In the genomic region with DNA sequence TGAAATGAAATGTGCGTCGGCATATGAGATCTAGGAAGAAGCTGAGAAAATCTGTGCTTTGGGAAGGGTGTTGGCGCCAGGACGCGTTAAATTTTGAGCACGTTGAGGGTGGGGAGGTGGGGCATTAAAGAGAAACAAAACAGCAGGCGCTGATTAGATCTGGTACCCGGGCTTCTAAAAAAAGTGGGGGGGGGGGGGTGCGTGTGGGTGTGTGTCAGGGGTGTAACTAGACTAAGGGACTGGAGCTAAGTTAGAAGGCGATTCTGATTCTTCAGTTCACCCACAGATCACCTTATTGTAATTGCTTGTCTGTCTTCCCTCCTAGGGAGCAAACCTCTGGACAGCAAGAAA, we compare ENCODE assay signal across 8 mouse cellular contexts. TPM values are rescaled to one million over a fixed set of nuclear protein-coding genes. Genes with fewer than 3 reads are reported as not detected.
DNase-seq lines count a peak whose midpoint lies in the region; ATAC-seq and TF ChIP-seq lines count a peak whose summit lies in the region.

No protein-coding gene starts in this region.

- H3K9me3 ChIP-seq in lung, embryonic 15.5 days = no peaks in the 10 kb centered on the region
- no peaks in the 10 kb centered on the region for H3K9me3 ChIP-seq in forebrain, embryonic 10.5 days
- H3K9me3 ChIP-seq in limb, embryonic 14.5 days (ENCODE audit: control insufficient read depth, low read length) = no peaks in the 10 kb centered on the region

- no peak for DNase-seq in lung, postnatal 25 days (ENCODE audit: low spot score)
- no peak for DNase-seq in forebrain, embryonic 10.5 days (ENCODE audit: extremely low spot score, low spot score)
- DNase-seq in limb, embryonic 14.5 days (ENCODE audit: low spot score) = no peak
- DNase-seq in gastrocnemius, postnatal 36 days = no peak
- no peak for DNase-seq in cerebellum, adult 8-10 months
- DNase-seq in kidney, adult 9 months = no peak

- peaks cover 12% of the 10 kb centered on the region for H3K4me1 ChIP-seq in lung, embryonic 15.5 days
- H3K4me1 ChIP-seq in forebrain, embryonic 10.5 days = peaks cover 24% of the 10 kb centered on the region
- peaks cover 7% of the 10 kb centered on the region for H3K4me1 ChIP-seq in limb, embryonic 14.5 days (ENCODE audit: control insufficient read depth, insufficient read depth, low read length)
- H3K4me1 ChIP-seq in olfactory bulb, adult 2 months (ENCODE audit: control insufficient read depth, insufficient read depth, low read length) = peaks cover 8% of the 10 kb centered on the region

- TF ChIP-seq CTCF in olfactory bulb, adult 2 months (IDR thresholded peaks at IDR 0.05; ENCODE audit: insufficient read depth, low read depth, low read length) = no peak

- intact Hi-C loops in gastrocnemius, postnatal 36 days (cut with DNase I) = no loop called here

- H3K27ac ChIP-seq in lung, embryonic 15.5 days = peak overlapping the region; percentile 73
- H3K27ac ChIP-seq in forebrain, embryonic 10.5 days = peak overlapping the region; percentile 91
- H3K27ac ChIP-seq in limb, embryonic 14.5 days (replicated peaks; ENCODE audit: low read depth, low read length) = no peak overlapping the region; the same call in 1 of the 2 replicates
- H3K27ac ChIP-seq in olfactory bulb, adult 2 months (ENCODE audit: insufficient read depth, low read depth, low read length) = no peak overlapping the region

- peak overlapping the region; percentile 77 for H3K4me3 ChIP-seq in lung, embryonic 15.5 days
- H3K4me3 ChIP-seq in forebrain, embryonic 10.5 days = peak overlapping the region; percentile 77
- H3K4me3 ChIP-seq in limb, embryonic 14.5 days (replicated peaks; ENCODE audit: low read length) = peak overlapping the region; percentile 76
- H3K4me3 ChIP-seq in olfactory bulb, adult 2 months (ENCODE audit: insufficient read depth, low read depth, low read length) = peak overlapping the region; percentile 43

- WGBS in lung, embryonic 15.5 days = under 1% methylated on average over 10 of the region's 10 CpGs
- under 1% methylated on average over 10 of the region's 10 CpGs for WGBS in forebrain, embryonic 10.5 days
- WGBS in limb, embryonic 14.5 days = under 1% methylated on average over 10 of the region's 10 CpGs
- whole genome bisulfite sequencing in olfactory bulb, adult 2 months = 0% methylated on average over 10 of the region's 10 CpGs

- ATAC-seq in lung, embryonic 15.5 days (ENCODE audit: borderline replicate concordance, extremely low read depth, low FRiP score, low TSS enrichment) = no peak
- no peak for ATAC-seq in limb, embryonic 14.5 days (ENCODE audit: low FRiP score, low read depth)

- no peak for TF ChIP-seq POLR2A in limb, embryonic 14.5 days (IDR thresholded peaks at IDR 0.05; ENCODE audit: borderline replicate concordance, extremely low read depth, insufficient read depth, insufficient read length)
- TF ChIP-seq POLR2A in olfactory bulb, adult 2 months (IDR thresholded peaks at IDR 0.05; ENCODE audit: insufficient read depth, low read depth, low read length) = no peak

- H3K4me2 ChIP-seq in lung, embryonic 15.5 days = peak overlapping the region; percentile 83
- H3K4me2 ChIP-seq in limb, embryonic 14.5 days (replicated peaks; ENCODE audit: low read depth, low read length, severe bottlenecking) = peak overlapping the region; percentile 72

- peak overlapping the region; percentile 48 for H3K9ac ChIP-seq in lung, embryonic 15.5 days
- H3K9ac ChIP-seq in limb, embryonic 14.5 days (ENCODE audit: low read depth, low read length, severe bottlenecking) = peak overlapping the region; percentile 74

- no peaks in the 10 kb centered on the region for H3K27me3 ChIP-seq in lung, embryonic 15.5 days
- no peaks in the 10 kb centered on the region for H3K27me3 ChIP-seq in forebrain, embryonic 10.5 days (ENCODE audit: poor library complexity, severe bottlenecking)
- no peaks in the 10 kb centered on the region for H3K27me3 ChIP-seq in limb, embryonic 14.5 days (ENCODE audit: control insufficient read depth, insufficient read depth, low read length)

- no peaks in the 10 kb centered on the region for H3K36me3 ChIP-seq in lung, embryonic 15.5 days
- H3K36me3 ChIP-seq in forebrain, embryonic 10.5 days (replicated peaks) = peaks cover 24% of the 10 kb centered on the region
- H3K36me3 ChIP-seq in limb, embryonic 14.5 days (ENCODE audit: control insufficient read depth, insufficient read depth, low read length) = peaks cover 10% of the 10 kb centered on the region; the same call in 1 of the 2 replicates

RNA-seq across cellular contexts. Expression of a gene that starts 1.2 kb away (rescaled TPM):
- 59.3 and 60.8 TPM in 2 replicates for polyA plus RNA-seq in lung, embryonic 15.5 days (2015; fragmentation: Nextera tagmentation; extraction: Ambion mirVana)
- polyA plus RNA-seq in forebrain, embryonic 10.5 days (2016; fragmentation: Nextera tagmentation; extraction: Ambion mirVana) = 114 and 115 TPM in 2 replicates
- 79.8 and 83.3 TPM in 2 replicates for polyA plus RNA-seq in limb, embryonic 14.5 days (2012; rRNA removed)
- 63.2 and 65.3 TPM in 2 replicates for polyA plus RNA-seq in limb, embryonic 14.5 days (2014; fragmentation: Nextera tagmentation; extraction: Ambion mirVana)
- not detected in 2 replicates for polyA plus RNA-seq in olfactory bulb, adult 2 months (2012; ENCODE audit: insufficient read depth, insufficient read length, low replicate concordance, missing spikeins)
- 1 to 10 TPM; 3.8 to 5.0 TPM for total RNA-seq in gastrocnemius, postnatal 36 days (2021)

RNA-seq across cellular contexts. Expression of a gene that starts 22.5 kb away (rescaled TPM):
- polyA plus RNA-seq in lung, embryonic 15.5 days (2015; fragmentation: Nextera tagmentation; extraction: Ambion mirVana) = 10.8 and 11.8 TPM in 2 replicates
- 12.0 and 12.6 TPM in 2 replicates for polyA plus RNA-seq in forebrain, embryonic 10.5 days (2016; fragmentation: Nextera tagmentation; extraction: Ambion mirVana)
- 17.0 and 22.3 TPM in 2 replicates for polyA plus RNA-seq in limb, embryonic 14.5 days (2012; rRNA removed)
- polyA plus RNA-seq in limb, embryonic 14.5 days (2014; fragmentation: Nextera tagmentation; extraction: Ambion mirVana) = 11.4 and 13.1 TPM in 2 replicates
- not detected in 2 replicates for polyA plus RNA-seq in olfactory bulb, adult 2 months (2012; ENCODE audit: insufficient read depth, insufficient read length, low replicate concordance, missing spikeins)
- 1 to 10 TPM; 1.7 to 2.3 TPM for total RNA-seq in gastrocnemius, postnatal 36 days (2021)

RNA-seq across cellular contexts. Expression of a gene that starts 22.7 kb away (rescaled TPM):
- polyA plus RNA-seq in lung, embryonic 15.5 days (2015; fragmentation: Nextera tagmentation; extraction: Ambion mirVana) = 13.5 and 16.1 TPM in 2 replicates
- 2.6 and 3.7 TPM in 2 replicates for polyA plus RNA-seq in forebrain, embryonic 10.5 days (2016; fragmentation: Nextera tagmentation; extraction: Ambion mirVana)
- polyA plus RNA-seq in limb, embryonic 14.5 days (2012; rRNA removed) = 7.4 and 9.5 TPM in 2 replicates
- 9.8 and 11.0 TPM in 2 replicates for polyA plus RNA-seq in limb, embryonic 14.5 days (2014; fragmentation: Nextera tagmentation; extraction: Ambion mirVana)
- polyA plus RNA-seq in olfactory bulb, adult 2 months (2012; ENCODE audit: insufficient read depth, insufficient read length, low replicate concordance, missing spikeins) = not detected in 2 replicates
- total RNA-seq in gastrocnemius, postnatal 36 days (2021) = 10 to 100 TPM in 1 of 2 experiments, 1 to 10 TPM in 1; 8.9 to 12.9 TPM

Comparison
In these comparisons a context has a peak if more than half of its experiments do, and no peak if none do; other contexts are left out.
1. H3K27ac ChIP-seq: peak in lung, embryonic 15.5 days (single experiment) and forebrain, embryonic 10.5 days (single experiment); none in limb, embryonic 14.5 days (single experiment) and olfactory bulb, adult 2 months (single experiment).
2. RNA of a gene that starts 1.2 kb away (polyA plus RNA-seq): 114 to 115 TPM in forebrain, embryonic 10.5 days, 63.2 to 83.3 TPM in limb, embryonic 14.5 days and 59.3 to 60.8 TPM in lung, embryonic 15.5 days; not detected in olfactory bulb, adult 2 months; every median in the first group is over 10 times any median in the second.
3. RNA of a gene that starts 22.5 kb away (polyA plus RNA-seq): 11.4 to 22.3 TPM in limb, embryonic 14.5 days, 12.0 to 12.6 TPM in forebrain, embryonic 10.5 days and 10.8 to 11.8 TPM in lung, embryonic 15.5 days; not detected in olfactory bulb, adult 2 months; every median in the first group is over 10 times any median in the second.
4. Peak in every context shown above with its lines, with median percentiles within 50 percentile points of each other: H3K4me3 ChIP-seq.